Mouse (Mus musculus): ENCODE data around the gene Slc22a14. TPM values are rescaled to one million over a fixed set of nuclear protein-coding genes. Genes with fewer than 3 reads are reported as not detected.

Slc22a14 gene
- polyA plus RNA-seq, 1 experiment: 379 TPM

DNA sequence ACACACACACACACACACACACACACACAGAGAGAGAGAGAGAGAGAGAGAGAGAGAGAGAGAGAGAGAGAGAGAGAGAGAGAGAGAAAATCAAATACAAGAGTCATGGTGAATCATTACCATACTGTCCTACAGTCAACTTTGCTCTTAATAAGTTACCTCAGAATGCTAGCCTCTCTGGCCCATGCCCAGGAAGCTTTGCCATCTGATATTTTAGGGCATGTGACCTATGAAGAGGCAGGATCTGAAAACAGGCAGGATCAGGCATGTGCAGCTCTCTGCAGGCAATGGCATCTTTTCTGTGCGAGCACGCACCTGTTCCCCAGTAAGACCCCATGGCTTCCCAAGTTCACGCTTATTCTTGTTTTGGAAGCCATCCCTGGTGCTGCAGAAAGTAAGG, 204.7 kb downstream of the Slc22a14 start:
- no peak for TF ChIP-seq CTCF (IDR thresholded peaks at IDR 0.05; ENCODE audit: control insufficient read depth, insufficient read depth, insufficient replicate concordance, low read depth, low read length)
- TF ChIP-seq POLR2A (IDR thresholded peaks at IDR 0.05; ENCODE audit: control insufficient read depth, low read depth, low read length): no peak
- Histone ChIP-seq H3K36me3 (ENCODE audit: control insufficient read depth, insufficient read depth, low read length) (no peaks in the 10 kb centered on the region), H3K27me3 (ENCODE audit: control insufficient read depth, insufficient read depth, low read length) (no peaks in the 10 kb centered on the region), H3K4me3 (ENCODE audit: control insufficient read depth, low read depth, low read length) (no peak overlapping the region), H3K27ac (ENCODE audit: control insufficient read depth, insufficient read depth, low read depth, low read length) (no peak overlapping the region), H3K4me1 (ENCODE audit: control insufficient read depth, insufficient read depth, low read length) (peaks cover 6% of the 10 kb centered on the region)

- H3K27ac ChIP-seq (ENCODE audit: control insufficient read depth, insufficient read depth, low read depth, low read length): no peak within 1 kb of the TSS
- no peaks in the 10 kb centered on the region for H3K27me3 ChIP-seq (ENCODE audit: control insufficient read depth, insufficient read depth, low read length)
- H3K4me1 ChIP-seq (ENCODE audit: control insufficient read depth, insufficient read depth, low read length): peaks cover 6% of the 10 kb centered on the region
- TF ChIP-seq POLR2A (IDR thresholded peaks at IDR 0.05; ENCODE audit: control insufficient read depth, low read depth, low read length): no peak
- no peak for TF ChIP-seq CTCF (IDR thresholded peaks at IDR 0.05; ENCODE audit: control insufficient read depth, insufficient read depth, insufficient replicate concordance, low read depth, low read length)
- H3K4me3 ChIP-seq (ENCODE audit: control insufficient read depth, low read depth, low read length): no peak within 1 kb of the TSS
- H3K36me3 ChIP-seq (ENCODE audit: control insufficient read depth, insufficient read depth, low read length): no peaks in the 10 kb centered on the region
Observed at GRCm38 (mm10) chr9:119158861-119159260, 206.5 kb downstream of the Slc22a14 start, which contains the start of gene Gm47289. Gm47289 (plus strand) TSS chr9:119159161.

- H3K4me1 ChIP-seq (ENCODE audit: control insufficient read depth, insufficient read depth, low read length): peaks cover 6% of the 10 kb centered on the region
- 0 out of 2 replicates have a peak, but pooled peaks have one; percentile 22 for TF ChIP-seq CTCF (IDR thresholded peaks at IDR 0.05; ENCODE audit: control insufficient read depth, insufficient read depth, insufficient replicate concordance, low read depth, low read length)
- no peak for TF ChIP-seq POLR2A (IDR thresholded peaks at IDR 0.05; ENCODE audit: control insufficient read depth, low read depth, low read length)
Observed at GRCm38 (mm10) chr9:119156278-119157201, 208.8 kb downstream of the Slc22a14 start, which contains the start of gene Acaa1b. Acaa1b (minus strand) TSS chr9:119157093.

DNA sequence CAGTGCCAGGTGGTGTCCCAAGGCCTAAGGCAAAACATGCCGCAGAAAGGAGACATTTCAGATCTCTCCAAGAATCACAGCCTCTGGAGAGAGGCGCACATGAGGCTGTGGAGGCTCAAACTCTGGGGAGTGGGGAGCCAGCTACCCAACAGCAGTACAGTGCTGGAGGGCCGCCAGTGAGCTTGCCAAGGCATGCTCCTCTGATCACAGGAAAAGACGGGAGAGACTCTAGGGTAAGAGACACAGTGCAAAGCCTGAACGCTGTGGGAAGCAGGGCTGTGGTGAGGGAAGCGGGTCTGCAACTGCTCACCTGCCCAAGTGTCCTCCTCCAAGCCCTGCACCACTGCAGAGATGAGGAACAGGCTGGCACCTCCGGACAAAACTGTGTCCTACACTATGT, 209.5 kb downstream of the Slc22a14 start:
- TF ChIP-seq CTCF (IDR thresholded peaks at IDR 0.05; ENCODE audit: control insufficient read depth, insufficient read depth, insufficient replicate concordance, low read depth, low read length) (no peak), POLR2A (IDR thresholded peaks at IDR 0.05; ENCODE audit: control insufficient read depth, low read depth, low read length) (no peak)
- Histone ChIP-seq H3K27ac (ENCODE audit: control insufficient read depth, insufficient read depth, low read depth, low read length) (no peak overlapping the region), H3K27me3 (ENCODE audit: control insufficient read depth, insufficient read depth, low read length) (no peaks in the 10 kb centered on the region), H3K36me3 (ENCODE audit: control insufficient read depth, insufficient read depth, low read length) (no peaks in the 10 kb centered on the region), H3K4me1 (ENCODE audit: control insufficient read depth, insufficient read depth, low read length) (peaks cover 6% of the 10 kb centered on the region), H3K4me3 (ENCODE audit: control insufficient read depth, low read depth, low read length) (no peak overlapping the region)

More at GRCm38 (mm10) chr9:119156278-119157201, 208.8 kb downstream of the Slc22a14 start, which contains the start of gene Acaa1b:
- Histone ChIP-seq H3K27me3 (ENCODE audit: control insufficient read depth, insufficient read depth, low read length) (no peaks in the 10 kb centered on the region), H3K36me3 (ENCODE audit: control insufficient read depth, insufficient read depth, low read length) (no peaks in the 10 kb centered on the region), H3K4me3 (ENCODE audit: control insufficient read depth, low read depth, low read length) (peak within 1 kb of the TSS; percentile 49), H3K27ac (ENCODE audit: control insufficient read depth, insufficient read depth, low read depth, low read length) (no peak within 1 kb of the TSS)

GRCm38 (mm10) chr9:119155416-119155815, 209.9 kb downstream of the Slc22a14 start:
- H3K27me3 ChIP-seq (ENCODE audit: control insufficient read depth, insufficient read depth, low read length): no peaks in the 10 kb centered on the region
- H3K36me3 ChIP-seq (ENCODE audit: control insufficient read depth, insufficient read depth, low read length): no peaks in the 10 kb centered on the region
- peaks cover 6% of the 10 kb centered on the region for H3K4me1 ChIP-seq (ENCODE audit: control insufficient read depth, insufficient read depth, low read length)
- no peak overlapping the region for H3K27ac ChIP-seq (ENCODE audit: control insufficient read depth, insufficient read depth, low read depth, low read length)
- H3K4me3 ChIP-seq (ENCODE audit: control insufficient read depth, low read depth, low read length): no peak overlapping the region
- TF ChIP-seq CTCF (IDR thresholded peaks at IDR 0.05; ENCODE audit: control insufficient read depth, insufficient read depth, insufficient replicate concordance, low read depth, low read length) (no peak), POLR2A (IDR thresholded peaks at IDR 0.05; ENCODE audit: control insufficient read depth, low read depth, low read length) (no peak)

GRCm38 (mm10) chr9:119151751-119152150, 213.6 kb downstream of the Slc22a14 start:
- Histone ChIP-seq H3K4me1 (ENCODE audit: control insufficient read depth, insufficient read depth, low read length) (peaks cover 4% of the 10 kb centered on the region), H3K36me3 (ENCODE audit: control insufficient read depth, insufficient read depth, low read length) (no peaks in the 10 kb centered on the region), H3K4me3 (ENCODE audit: control insufficient read depth, low read depth, low read length) (no peak overlapping the region), H3K27me3 (ENCODE audit: control insufficient read depth, insufficient read depth, low read length) (no peaks in the 10 kb centered on the region), H3K27ac (ENCODE audit: control insufficient read depth, insufficient read depth, low read depth, low read length) (no peak overlapping the region)
- TF ChIP-seq POLR2A (IDR thresholded peaks at IDR 0.05; ENCODE audit: control insufficient read depth, low read depth, low read length) (no peak), CTCF (IDR thresholded peaks at IDR 0.05; ENCODE audit: control insufficient read depth, insufficient read depth, insufficient replicate concordance, low read depth, low read length) (no peak)

DNA sequence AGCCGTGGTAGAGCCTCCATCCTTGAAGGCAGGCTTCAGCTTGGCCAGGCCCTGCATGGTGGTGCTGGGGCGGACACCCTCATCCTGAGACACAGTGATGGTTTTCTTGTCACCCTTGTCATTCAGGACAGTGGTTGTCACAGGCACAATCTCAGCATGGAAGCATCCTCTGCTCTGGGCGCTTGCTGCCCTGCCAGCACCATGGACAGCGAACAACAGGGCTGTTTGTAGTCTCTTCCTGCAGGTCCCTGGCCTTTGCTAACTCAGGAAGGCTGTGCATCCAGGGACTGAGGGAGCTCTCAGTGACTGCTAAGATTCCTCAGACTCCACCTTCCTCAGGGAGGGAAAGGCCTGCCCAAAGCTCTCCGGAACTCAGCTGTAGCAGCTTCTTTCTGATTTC, 215.8 kb downstream of the Slc22a14 start:
- H3K27me3 ChIP-seq (ENCODE audit: control insufficient read depth, insufficient read depth, low read length): no peaks in the 10 kb centered on the region
- H3K36me3 ChIP-seq (ENCODE audit: control insufficient read depth, insufficient read depth, low read length): no peaks in the 10 kb centered on the region
- no peaks in the 10 kb centered on the region for H3K4me1 ChIP-seq (ENCODE audit: control insufficient read depth, insufficient read depth, low read length)
- TF ChIP-seq POLR2A (IDR thresholded peaks at IDR 0.05; ENCODE audit: control insufficient read depth, low read depth, low read length): no peak
- TF ChIP-seq CTCF (IDR thresholded peaks at IDR 0.05; ENCODE audit: control insufficient read depth, insufficient read depth, insufficient replicate concordance, low read depth, low read length): 0 out of 2 replicates have a peak, but pooled peaks have one; percentile 4
- H3K4me3 ChIP-seq (ENCODE audit: control insufficient read depth, low read depth, low read length): no peak overlapping the region
- H3K27ac ChIP-seq (ENCODE audit: control insufficient read depth, insufficient read depth, low read depth, low read length): no peak overlapping the region
